Mouse (Mus musculus): ENCODE data around the gene Pold1. TPM values are rescaled to one million over a fixed set of nuclear protein-coding genes. Genes with fewer than 3 reads are reported as not detected.

Pold1 gene
- total and polyA plus RNA-seq, 2 experiments, result 2.4 to 6.5 TPM

- Histone ChIP-seq H3K4me1 (ENCODE audit: control insufficient read depth, insufficient read depth, low read length) (peaks cover 2% of the 10 kb centered on the region; the same call in 1 of the 2 replicates), H3K9ac (ENCODE audit: low read depth, low read length) (no peak overlapping the region), H3K27me3 (ENCODE audit: control insufficient read depth, insufficient read depth, low read length) (no peaks in the 10 kb centered on the region), H3K27ac (replicated peaks; ENCODE audit: insufficient read depth, low read depth, low read length) (no peak overlapping the region), H3K4me3 (ENCODE audit: insufficient read depth, low read depth, low read length) (no peak overlapping the region), H3K36me3 (ENCODE audit: control insufficient read depth, insufficient read depth, low read length) (no peaks in the 10 kb centered on the region), H3K79me2 (ENCODE audit: control insufficient read depth, insufficient read depth, low read length) (no peaks in the 10 kb centered on the region)
- DNase-seq (ENCODE audit: extremely low read depth, low read depth, low spot score), result no peak
- 61% methylated on average over 6 of the region's 6 CpGs for WGBS
- TF ChIP-seq POLR2A (IDR thresholded peaks at IDR 0.05; ENCODE audit: extremely low read depth, insufficient read depth, low read length) (no peak), CTCF (IDR thresholded peaks at IDR 0.05; ENCODE audit: low read depth, low read length) (no peak)
Observed at GRCm38 (mm10) chr7:44594291-44594690, 45.6 kb upstream of the Pold1 start.

GRCm38 (mm10) chr7:44593775-44594174 is 45.1 kb upstream of the Pold1 start:
- no peak for DNase-seq (ENCODE audit: extremely low read depth, low read depth, low spot score)
- Histone ChIP-seq H3K27ac (replicated peaks; ENCODE audit: insufficient read depth, low read depth, low read length) (no peak overlapping the region), H3K4me3 (ENCODE audit: insufficient read depth, low read depth, low read length) (no peak overlapping the region), H3K79me2 (ENCODE audit: control insufficient read depth, insufficient read depth, low read length) (no peaks in the 10 kb centered on the region), H3K9ac (ENCODE audit: low read depth, low read length) (no peak overlapping the region), H3K4me1 (ENCODE audit: control insufficient read depth, insufficient read depth, low read length) (peaks cover 3% of the 10 kb centered on the region; the same call in 1 of the 2 replicates), H3K36me3 (ENCODE audit: control insufficient read depth, insufficient read depth, low read length) (no peaks in the 10 kb centered on the region), H3K27me3 (ENCODE audit: control insufficient read depth, insufficient read depth, low read length) (no peaks in the 10 kb centered on the region)
- WGBS, result 4% methylated on average over 22 of the region's 22 CpGs
- TF ChIP-seq POLR2A (IDR thresholded peaks at IDR 0.05; ENCODE audit: extremely low read depth, insufficient read depth, low read length) (no peak), CTCF (IDR thresholded peaks at IDR 0.05; ENCODE audit: low read depth, low read length) (no peak)

GRCm38 (mm10) chr7:44593051-44593450 is 44.4 kb upstream of the Pold1 start:
- no peaks in the 10 kb centered on the region for H3K79me2 ChIP-seq (ENCODE audit: control insufficient read depth, insufficient read depth, low read length)
- H3K4me3 ChIP-seq (ENCODE audit: insufficient read depth, low read depth, low read length), result no peak overlapping the region
- no peak for TF ChIP-seq POLR2A (IDR thresholded peaks at IDR 0.05; ENCODE audit: extremely low read depth, insufficient read depth, low read length)
- TF ChIP-seq CTCF (IDR thresholded peaks at IDR 0.05; ENCODE audit: low read depth, low read length), result no peak
- H3K9ac ChIP-seq (ENCODE audit: low read depth, low read length), result no peak overlapping the region
- no peak overlapping the region for H3K27ac ChIP-seq (replicated peaks; ENCODE audit: insufficient read depth, low read depth, low read length)
- H3K27me3 ChIP-seq (ENCODE audit: control insufficient read depth, insufficient read depth, low read length), result no peaks in the 10 kb centered on the region
- peaks cover 3% of the 10 kb centered on the region; the same call in 1 of the 2 replicates for H3K4me1 ChIP-seq (ENCODE audit: control insufficient read depth, insufficient read depth, low read length)
- no peak for DNase-seq (ENCODE audit: extremely low read depth, low read depth, low spot score)
- no peaks in the 10 kb centered on the region for H3K36me3 ChIP-seq (ENCODE audit: control insufficient read depth, insufficient read depth, low read length)
- WGBS, result 21% methylated on average over 15 of the region's 15 CpGs

GRCm38 (mm10) chr7:44591348-44592116 is 42.9 kb upstream of the Pold1 start:
- TF ChIP-seq CTCF (IDR thresholded peaks at IDR 0.05; ENCODE audit: low read depth, low read length), result no peak
- TF ChIP-seq POLR2A (IDR thresholded peaks at IDR 0.05; ENCODE audit: extremely low read depth, insufficient read depth, low read length), result no peak
- H3K9ac ChIP-seq (ENCODE audit: low read depth, low read length), result peak overlapping the region; percentile 82
- WGBS, result 2% methylated on average over 58 of the region's 60 CpGs
- H3K4me3 ChIP-seq (ENCODE audit: insufficient read depth, low read depth, low read length), result peak overlapping the region; percentile 45; the same call in 1 of the 2 replicates
- DNase-seq (ENCODE audit: extremely low read depth, low read depth, low spot score), result no peak
- no peaks in the 10 kb centered on the region for H3K79me2 ChIP-seq (ENCODE audit: control insufficient read depth, insufficient read depth, low read length)
- no peak overlapping the region for H3K27ac ChIP-seq (replicated peaks; ENCODE audit: insufficient read depth, low read depth, low read length)
- H3K4me1 ChIP-seq (ENCODE audit: control insufficient read depth, insufficient read depth, low read length), result peaks cover 3% of the 10 kb centered on the region; the same call in 1 of the 2 replicates
- peaks cover 6% of the 10 kb centered on the region; the same call in 1 of the 2 replicates for H3K27me3 ChIP-seq (ENCODE audit: control insufficient read depth, insufficient read depth, low read length)
- H3K36me3 ChIP-seq (ENCODE audit: control insufficient read depth, insufficient read depth, low read length), result no peaks in the 10 kb centered on the region

- peak; percentile 87 for TF ChIP-seq POLR2A (IDR thresholded peaks at IDR 0.05; ENCODE audit: extremely low read depth, insufficient read depth, low read length)
- TF ChIP-seq CTCF (IDR thresholded peaks at IDR 0.05; ENCODE audit: low read depth, low read length), result no peak
- Histone ChIP-seq H3K27me3 (ENCODE audit: control insufficient read depth, insufficient read depth, low read length) (peaks cover 6% of the 10 kb centered on the region; the same call in 1 of the 2 replicates), H3K9ac (ENCODE audit: low read depth, low read length) (peak within 1 kb of the TSS; percentile 82)
Observed at GRCm38 (mm10) chr7:44590402-44591347, 42.0 kb upstream of the Pold1 start, which contains the start of gene Kcnc3. TSS of gene Kcnc3 (plus strand) at chr7:44590664.

More at GRCm38 (mm10) chr7:44590402-44591347, 42.0 kb upstream of the Pold1 start, which contains the start of gene Kcnc3:
- WGBS, result under 1% methylated on average over 77 of the region's 80 CpGs
- Histone ChIP-seq H3K4me3 (ENCODE audit: insufficient read depth, low read depth, low read length) (peak within 1 kb of the TSS; percentile 45; the same call in 1 of the 2 replicates), H3K27ac (replicated peaks; ENCODE audit: insufficient read depth, low read depth, low read length) (peak within 1 kb of the TSS; percentile 11; the same call in 1 of the 2 replicates), H3K4me1 (ENCODE audit: control insufficient read depth, insufficient read depth, low read length) (peaks cover 3% of the 10 kb centered on the region; the same call in 1 of the 2 replicates), H3K36me3 (ENCODE audit: control insufficient read depth, insufficient read depth, low read length) (no peaks in the 10 kb centered on the region), H3K79me2 (ENCODE audit: control insufficient read depth, insufficient read depth, low read length) (no peaks in the 10 kb centered on the region)
- DNase-seq (ENCODE audit: extremely low read depth, low read depth, low spot score), result peak; percentile 92
